Mouse (Mus musculus) cerebellum, adult 11 months (tissue): ENCODE results near the gene Metrn.

Source experiments
- DNase-seq: peaks from one replicate; pipeline ENCODE4 v3.0.0; 2022

Gene Metrn

DNA sequence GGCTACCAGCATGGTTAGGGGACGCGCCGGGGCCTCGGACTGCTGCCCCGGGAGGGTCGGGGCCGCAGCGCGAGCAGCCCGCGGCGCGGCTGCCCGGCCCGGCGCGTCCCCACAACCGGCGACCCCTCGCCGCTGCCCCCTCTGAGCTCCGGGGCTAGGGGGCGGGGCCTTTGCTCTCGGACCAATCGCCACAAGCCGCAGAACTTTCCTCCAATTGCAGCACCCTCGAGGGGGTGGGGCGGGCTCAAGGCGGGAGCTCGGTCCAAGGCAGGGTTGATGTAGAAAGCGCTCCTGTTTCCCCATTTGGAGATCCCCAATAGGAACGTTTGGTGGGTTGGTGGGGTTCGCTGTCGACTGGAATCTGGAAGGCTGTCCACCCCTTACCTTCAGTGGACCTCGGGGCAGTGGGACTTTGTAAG lies at the start of gene Metrn:
TSS of gene Metrn (minus strand) at position 186 of the 419 bp plus-strand sequence.
- DNase-seq = peak; percentile 57

DNA sequence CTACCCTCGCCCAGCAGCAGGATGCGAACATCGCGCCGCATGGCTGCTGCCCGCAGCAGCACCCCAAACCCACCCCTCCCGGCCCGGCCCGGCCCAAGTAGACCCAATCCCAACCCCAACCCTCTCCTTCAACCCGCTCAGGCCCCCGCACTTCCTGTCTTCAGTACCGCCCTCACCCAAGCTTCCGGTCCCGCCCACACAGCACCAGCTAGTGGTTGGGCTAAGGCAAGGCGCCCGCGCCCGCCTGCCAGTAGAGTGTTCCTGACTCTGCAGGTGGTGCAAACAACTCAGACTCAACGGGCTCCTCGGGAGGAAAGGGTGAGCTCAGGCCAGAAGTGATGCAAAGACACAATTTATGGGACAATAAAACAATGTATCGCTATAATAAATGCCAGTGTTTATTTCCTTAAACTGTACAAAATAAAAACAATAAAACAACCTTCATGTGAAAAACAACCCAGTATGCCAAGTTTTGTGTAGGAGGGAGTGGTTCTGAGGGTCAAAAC lies 47.5 kb upstream of the Metrn start, which contains the start of gene Rhot2:
TSS of gene Rhot2 (minus strand) at position 456 of the 506 bp plus-strand sequence.
- DNase-seq = peak; percentile 90

DNA sequence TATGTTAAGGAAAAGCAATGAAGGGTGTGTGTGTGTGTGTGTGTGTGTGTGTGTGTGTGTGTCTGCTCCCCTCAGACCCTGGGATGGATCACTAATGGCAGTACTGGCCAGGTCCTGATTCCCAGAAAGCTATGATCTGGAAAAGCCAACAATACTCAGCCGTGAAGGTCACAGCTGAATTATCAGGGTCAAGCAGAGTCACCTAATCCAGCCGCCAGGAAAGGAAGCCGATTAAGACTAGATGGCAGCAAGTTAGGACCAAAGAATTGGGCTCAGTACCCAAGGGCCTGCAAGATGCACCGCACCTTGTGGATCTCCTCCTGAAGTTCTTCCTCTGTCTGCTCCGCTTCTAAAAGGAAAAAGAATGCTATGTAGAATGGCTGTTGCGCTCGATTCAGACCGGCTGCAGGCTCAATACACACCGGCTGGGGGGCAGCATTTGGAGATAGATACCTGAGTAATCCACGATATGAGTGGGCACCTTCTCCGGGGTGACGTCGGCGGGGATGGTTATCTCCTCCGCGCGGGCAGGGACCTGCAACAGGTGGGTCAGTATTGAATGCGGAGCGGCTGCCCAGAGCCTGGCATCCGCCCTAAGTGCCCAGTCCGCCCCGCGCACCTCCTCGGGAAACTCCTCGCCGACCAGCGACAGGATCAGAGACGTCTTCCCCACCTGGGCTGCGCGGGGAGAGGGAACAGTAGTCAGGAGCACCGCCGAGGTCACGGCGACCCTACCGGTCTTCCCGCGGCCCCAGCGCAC lies 46.9 kb upstream of the Metrn start:
- DNase-seq = no peak

DNA sequence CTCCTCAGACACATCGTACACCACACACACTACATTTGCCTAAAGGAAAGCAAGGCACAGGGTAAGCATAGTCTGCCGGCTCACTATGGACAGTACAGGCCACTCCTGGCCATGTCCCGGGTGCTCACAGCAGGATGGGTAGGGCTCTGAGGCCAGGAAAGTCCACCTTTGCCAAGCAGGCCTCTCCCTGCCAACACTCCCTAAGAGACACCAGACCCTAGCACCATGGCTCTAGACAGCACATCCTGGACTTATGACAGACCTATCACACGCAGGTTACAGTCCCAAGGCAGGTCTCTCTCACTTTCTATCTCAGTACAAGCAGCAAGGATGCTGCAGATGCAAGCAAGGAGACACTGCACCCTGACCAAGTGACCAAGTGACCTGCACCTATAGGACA lies 46.2 kb upstream of the Metrn start:
- no peak for DNase-seq

DNA sequence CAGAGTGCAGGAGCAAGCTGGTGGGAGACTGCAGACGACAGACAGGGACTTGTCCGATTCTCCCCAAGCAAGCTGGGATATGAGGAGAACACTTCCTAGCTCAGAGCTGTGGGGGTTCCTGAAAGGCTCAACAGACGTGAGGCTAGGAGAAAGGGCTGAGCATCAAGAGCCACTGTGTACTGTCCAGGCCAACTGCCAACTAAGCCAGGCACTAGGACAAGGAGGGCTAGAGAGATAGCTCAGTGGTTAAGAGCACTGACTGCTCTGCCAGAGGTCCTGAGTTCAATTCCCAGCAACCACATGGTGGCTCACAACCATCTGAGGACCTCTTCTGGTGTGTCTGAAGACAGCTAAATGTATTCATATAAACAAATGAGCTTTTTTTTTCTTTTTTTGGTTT lies 45.6 kb upstream of the Metrn start:
- no peak for DNase-seq

DNA sequence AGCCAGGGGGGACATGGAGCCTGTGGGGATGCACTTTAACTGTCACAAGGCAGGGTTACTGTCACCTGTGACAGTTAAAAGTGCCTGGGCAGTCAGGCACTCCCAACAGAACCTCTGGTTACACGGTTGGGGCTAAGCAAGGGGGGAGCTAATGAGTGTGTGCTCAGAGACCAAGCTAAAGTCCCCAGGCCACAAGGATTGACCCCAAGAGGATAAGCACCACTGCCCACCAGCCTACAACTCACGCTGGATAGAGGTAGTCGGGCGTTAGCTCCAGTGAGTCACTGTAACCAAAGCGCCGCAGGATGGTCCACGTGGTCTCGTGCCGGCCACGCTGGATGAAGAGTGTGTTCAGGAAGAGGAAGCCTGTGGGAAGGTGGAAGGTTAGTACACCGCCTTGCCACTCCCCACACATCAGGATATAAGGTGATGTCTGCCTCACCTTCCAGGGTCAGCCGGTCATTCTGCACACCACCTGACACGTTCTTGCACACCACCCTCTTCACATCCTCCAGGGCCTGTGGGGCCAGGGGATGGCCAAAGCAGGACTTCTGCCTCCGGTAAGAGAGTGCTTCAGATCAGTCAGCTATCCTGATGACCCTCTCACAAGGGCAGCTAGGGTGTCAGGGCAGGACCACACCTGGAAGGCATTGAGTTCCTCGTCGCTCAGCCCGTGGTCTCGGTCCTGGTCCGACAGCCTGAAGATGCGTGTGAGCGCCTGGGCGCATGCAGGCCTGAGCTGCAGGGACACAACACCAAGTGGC lies 44.4 kb upstream of the Metrn start, which contains the start of gene Gm20683:
TSS of gene Gm20683 (minus strand) at position 647 of the 764 bp plus-strand sequence.
- DNase-seq = no peak

DNA sequence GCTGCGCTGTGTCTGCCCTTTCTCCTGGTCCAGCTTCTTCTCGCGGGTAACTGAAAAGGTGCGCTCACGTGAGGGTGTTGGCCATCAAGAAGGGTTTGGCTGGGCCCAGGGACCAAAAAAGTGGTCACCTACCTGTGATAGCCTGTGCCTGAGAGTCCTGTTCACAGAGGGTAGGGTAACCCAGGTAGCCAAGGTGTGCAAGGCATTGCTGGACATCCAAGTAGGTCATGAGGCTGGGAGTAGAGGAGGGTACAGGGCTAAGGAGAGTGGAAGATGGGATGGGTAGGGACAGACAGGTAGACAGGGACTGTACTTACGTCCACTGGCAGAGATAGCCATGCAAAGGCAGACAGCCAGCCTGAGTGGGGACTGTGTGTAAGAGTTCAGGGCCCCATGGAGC lies 43.6 kb upstream of the Metrn start:
- DNase-seq = no peak

DNA sequence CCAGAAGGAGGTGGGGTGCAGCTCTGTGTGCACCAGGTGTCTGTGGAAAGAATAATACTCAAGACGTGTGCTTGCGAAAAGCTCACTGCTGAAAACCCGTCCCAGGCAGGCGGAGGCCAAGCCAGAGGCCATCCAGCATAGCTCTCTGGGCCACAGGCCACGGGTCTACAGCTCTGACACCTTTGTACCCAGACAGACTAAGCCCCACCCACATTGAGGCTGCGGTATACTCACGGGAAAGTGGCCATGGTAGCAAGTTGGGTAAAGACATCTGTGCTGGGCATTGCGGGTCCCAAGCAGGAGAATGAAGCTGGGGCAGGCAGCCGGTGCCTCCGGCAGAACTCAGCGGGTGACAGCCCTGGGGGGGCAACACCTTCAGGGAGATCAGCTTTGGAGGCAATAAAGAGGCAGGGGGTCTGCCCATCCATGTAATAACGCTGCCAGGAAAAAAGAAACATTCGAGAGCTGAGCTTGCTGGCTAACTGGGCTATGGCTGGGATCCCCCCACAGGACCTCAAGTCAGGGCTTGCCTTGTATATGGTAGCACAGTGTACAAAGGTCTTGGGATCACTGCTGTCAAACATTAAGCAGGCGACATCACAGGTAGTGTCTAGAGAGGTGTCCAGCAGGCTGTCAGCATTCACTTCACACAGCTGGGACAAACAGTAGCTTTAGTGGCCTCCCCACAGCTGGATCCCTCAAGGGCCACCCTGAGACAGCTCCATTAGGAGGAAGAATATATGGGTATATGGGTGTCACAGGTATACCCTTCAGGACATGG lies 42.7 kb upstream of the Metrn start:
- DNase-seq = no peak

DNA sequence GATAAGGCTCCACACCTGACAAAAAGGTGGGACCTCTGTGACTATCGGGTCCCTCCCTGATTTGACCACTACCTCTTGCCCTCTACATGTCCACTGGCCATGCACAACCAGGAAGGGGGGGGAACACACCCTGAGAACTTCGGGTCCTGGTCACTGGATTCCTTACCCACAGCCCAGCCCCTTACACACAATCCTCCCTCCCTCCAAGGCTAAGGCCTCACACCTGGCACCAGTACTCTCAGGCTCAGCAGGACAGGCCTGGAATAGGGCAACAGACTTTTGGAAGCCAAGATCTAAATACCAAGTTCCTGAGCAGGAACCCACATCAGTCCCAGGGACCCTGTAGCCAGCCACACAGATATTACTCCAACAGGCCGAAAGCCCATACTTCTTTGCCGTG lies 42.0 kb upstream of the Metrn start:
- DNase-seq = no peak

DNA sequence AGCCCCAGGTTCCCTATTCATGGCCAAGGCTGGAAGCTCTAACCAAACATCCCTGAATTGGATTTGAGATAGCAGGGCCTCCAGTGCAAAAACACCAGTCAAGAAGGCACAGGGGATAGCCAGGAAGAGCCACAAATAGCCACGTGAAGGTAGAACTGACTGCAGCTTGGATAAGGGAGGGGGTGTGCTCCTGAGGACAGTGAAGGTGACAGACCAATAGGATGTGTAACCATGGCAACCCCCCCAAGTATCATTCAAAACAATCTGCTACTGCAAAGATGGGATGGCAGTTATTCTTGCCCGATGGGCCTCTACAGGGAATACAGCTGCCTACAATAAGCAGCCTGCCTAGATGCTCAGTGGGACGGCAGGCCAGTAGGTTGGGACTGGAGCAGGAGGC lies 40.6 kb upstream of the Metrn start:
- no peak for DNase-seq

DNA sequence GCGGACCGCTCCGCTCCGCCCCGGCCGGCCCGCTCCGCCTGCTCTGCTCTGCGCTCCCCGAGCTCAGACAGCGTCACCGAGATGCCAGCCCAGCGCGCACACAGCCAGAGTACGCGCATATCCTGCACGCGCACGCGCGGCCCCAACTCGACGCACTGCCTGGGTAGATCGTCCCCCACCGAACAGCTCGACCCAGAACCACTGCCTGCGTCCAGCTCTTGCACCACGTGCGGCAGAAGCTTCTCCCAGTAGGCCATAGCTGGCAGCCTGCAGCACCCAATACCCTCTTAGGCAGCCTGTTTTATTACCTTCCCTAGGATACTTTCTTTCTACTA lies 40.1 kb upstream of the Metrn start, which contains the start of gene Rhbdl1:
TSS of gene Rhbdl1 (minus strand) at position 220 of the 335 bp plus-strand sequence.
- peak; percentile 86 for DNase-seq

DNA sequence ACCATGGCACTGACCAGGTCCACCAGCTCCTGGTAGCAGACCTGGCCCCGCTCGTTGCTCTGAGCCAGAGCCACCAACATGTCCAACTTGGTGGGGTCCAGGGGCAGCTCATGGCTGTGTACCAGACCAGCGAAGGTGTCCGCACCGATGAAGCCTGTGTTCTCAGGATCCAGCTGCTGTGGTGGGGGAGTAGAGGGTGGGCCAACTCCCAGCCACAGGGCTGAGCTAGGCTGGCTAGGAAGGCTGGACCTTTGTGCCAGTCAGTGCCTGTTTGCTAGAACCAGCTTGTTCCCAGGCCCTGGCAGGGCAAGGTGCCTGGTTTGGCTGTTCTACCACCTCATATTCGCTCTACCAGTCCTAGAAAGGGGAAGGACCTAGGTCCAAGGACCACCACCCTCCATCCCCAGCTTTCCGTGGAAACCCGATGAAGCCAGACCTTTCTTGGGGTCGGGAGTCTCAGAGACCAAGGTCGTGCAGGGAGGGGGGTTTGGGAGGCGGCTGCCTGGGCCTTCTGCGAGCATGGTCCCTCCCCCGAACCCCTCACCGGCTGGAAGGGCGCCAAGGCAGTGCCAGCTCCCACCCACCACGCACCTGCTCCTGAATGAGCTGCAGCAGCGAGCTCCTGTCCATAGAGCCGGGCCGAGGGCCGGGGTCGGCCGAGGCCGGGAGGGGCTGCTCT lies 39.6 kb upstream of the Metrn start:
- DNase-seq = no peak

DNA sequence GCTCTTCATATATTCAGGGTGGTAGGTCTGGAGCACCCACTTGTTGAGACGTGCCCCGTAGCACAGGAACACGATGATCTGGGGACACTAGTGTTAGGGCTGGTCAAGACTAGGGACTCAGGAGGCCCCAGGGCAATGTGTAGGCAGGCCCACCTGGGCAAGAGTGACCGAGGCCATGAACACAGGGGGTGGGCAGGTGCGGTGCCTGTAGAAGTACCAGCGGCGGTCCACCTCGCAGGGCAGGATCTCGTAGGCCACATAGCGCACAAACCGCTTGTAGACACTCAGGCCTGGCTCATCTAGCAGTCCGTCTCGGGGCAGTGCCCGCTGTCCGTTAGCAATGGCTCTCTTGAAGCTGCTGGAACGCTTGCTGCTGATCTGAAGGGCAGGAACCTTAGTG lies 38.9 kb upstream of the Metrn start:
- DNase-seq = no peak

DNA sequence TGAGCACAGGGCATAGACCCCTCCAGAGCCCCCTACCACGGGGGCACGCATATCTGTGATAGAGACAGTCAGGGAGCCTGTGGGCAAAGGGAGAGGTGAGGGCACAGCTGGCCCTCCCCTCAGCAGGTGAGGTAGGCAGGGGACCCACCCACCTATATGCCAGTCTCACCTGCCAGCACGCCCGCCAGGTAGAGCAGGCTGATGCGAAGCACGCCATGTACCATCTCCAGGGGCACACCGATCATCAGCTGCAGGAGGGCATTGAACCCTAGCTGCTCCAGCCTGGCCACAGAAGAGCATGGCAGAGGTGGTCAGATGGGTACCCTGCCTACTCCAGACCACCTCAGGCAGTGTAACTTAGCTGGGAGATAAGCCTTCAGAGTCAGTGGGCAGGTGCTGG lies 38.4 kb upstream of the Metrn start:
- DNase-seq = no peak

DNA sequence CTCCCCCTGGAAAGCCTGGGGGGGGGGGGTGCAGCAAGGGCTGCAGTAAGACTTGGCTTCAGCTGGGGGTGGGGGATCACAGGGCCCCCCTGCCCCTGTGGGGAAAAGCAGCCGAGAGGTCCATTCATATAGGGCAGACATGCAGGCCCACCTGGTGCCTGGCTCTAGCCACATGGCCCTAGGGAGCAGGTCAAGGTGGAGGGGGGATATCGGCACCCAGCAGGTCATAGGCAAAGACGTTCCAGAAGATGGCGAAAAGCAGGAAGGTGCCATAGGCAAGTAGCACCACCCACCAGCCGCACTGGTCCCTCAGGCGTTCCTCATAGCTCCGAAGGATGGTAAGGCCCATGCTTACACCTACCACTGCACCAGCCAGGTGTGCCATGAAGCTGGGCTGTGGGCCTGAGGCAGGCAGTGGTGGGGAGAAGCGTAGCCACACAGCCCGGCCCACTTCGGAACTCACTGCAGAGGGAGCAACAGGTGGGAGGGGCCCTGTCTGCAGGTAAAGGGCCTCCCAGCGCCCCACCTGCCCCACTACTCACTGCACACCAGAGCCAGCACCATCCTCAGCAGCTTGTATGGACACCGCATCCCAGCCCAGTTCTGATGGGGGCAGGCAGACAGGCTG lies 37.8 kb upstream of the Metrn start:
- DNase-seq = no peak

DNA sequence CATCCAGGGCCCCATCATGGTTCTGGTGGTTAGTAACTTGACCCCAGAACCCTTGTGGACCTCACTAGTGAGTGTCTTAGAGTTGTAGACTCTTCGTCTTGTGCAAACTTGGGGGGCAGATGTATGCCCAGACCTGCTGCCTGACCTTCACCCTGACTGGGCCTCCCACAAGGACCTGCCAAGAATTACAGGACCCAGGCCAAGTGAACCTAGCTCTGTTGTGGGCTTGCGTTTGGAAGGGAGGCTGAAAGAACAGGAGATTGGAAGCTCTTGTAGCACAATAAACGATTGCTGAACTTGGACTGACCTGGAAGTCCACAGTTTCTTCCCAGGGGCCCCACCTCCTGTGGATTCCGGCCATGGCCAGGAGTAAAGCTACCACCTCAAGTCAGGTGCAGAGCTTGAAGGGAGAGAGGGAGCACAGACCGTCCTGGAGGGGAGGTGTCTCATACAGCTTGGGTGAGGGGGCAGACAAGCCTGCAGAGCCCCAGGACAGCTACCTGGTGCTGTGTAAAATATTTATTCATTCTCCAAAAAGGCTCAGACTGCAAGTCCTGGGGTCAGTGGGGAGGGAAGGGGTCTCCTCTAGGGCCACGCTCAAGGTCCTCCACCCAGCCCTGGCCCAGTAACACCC lies 37.1 kb upstream of the Metrn start:
- no peak for DNase-seq

DNA sequence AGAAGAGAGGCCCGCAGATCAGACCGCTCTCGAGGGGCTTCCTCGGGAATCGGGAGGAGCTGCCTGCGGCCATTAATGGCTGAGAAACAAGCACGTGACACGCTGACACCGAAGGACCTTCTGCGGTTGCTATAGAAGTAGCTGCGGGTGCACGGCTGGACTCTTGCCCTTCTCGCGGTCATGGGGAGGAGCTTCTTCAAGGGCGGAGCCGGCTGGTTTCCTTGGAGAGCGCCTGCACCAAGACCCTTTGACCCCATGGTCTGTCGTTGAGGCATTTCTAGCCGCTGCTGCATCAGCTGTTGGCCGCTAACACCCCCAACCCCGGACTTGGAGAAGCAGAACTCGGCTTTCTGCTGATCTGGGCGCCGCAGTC lies 36.3 kb upstream of the Metrn start, which contains the start of gene Stub1:
TSS of gene Stub1 (minus strand) at position 114 of the 373 bp plus-strand sequence.
- peak; percentile 86 for DNase-seq

DNA sequence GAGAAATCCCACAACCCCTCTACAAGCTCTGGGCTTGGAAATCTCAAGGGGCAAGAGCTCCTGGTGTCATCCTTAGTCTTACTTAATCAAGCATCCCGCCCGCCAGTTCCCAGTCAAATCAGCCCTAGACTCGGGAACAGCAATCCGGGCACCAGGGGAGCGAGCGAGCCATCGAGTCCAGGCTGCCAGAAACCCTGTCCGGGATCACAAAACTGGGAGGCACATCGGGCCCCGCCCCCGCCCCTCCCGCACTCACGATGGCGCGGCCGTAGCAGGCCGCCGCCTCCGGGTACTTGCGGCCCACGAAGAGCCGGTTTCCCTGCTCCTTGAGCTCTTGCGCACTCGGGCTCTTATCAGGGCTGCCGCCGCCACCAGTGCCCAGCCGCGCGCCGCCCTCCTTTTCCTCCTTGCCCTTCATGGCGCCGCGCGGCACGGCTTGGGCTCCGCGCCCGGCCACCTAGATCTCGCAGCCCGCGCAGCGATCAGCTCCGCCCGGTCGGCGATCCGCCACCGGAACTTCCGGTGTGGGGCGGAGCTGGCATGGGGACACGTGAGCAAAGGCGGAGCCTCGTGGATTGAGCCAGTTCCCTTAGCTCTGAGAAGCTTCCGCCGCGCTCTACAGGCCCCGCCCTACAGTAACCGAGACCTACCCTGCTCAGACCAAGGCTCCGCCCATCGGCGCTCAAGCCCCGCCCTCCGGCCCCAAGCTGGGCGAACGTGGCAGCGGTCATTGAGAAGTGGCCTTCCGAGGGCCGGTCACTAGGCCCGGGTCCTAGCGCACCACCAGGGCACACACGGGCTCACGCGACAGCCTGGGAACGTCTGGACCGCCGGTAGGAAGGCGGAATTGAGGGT lies 35.7 kb upstream of the Metrn start:
- DNase-seq = peak; percentile 99

DNA sequence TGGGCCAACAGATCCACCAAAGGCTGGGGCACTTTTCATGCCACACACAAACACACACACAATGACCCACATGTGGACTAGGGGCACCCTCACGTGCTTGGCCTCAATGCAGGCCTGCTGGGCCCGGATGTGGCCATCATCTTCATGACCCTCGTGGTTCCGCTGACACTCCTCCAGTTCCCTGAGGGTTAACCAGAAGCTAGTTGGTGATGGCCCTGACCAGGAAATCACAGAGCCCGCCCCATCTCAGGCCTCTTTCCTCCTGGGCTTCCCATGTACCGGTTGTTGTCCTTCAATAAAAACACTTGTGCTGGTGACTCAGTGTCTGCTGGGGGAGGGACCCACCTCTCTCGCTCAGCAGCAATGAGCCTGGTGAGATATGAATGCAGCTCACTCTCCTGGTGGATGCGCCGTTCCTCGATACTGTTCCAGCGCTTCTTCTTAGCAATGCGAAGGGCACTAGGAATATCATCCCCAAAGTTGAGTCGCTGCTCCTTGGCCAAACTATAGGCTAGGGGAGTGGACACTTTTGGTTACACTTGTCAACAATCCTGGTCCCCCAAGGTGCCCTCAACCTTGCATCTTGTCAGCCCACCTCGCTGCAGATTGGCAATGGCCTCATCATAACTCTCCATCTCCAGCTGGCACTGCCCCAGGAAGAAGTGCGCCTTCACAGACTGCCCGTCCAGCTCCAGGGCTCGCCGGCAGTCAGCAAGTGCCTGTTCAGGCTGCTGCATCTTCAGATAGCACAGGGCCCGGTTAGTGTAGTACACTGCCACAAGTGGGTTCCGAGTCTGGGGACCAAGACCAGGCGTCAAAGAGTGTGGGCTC lies 34.7 kb upstream of the Metrn start:
- DNase-seq = no peak
